Mouse (Mus musculus): Measurements from ENCODE around the gene Gm44790. TPM values are rescaled to one million over a fixed set of nuclear protein-coding genes. Genes with fewer than 3 reads are reported as not detected.

Gm44790 gene
- total and polyA plus RNA-seq, 3 experiments = 0.29 to 0.77 TPM; not detected in 1

DNA sequence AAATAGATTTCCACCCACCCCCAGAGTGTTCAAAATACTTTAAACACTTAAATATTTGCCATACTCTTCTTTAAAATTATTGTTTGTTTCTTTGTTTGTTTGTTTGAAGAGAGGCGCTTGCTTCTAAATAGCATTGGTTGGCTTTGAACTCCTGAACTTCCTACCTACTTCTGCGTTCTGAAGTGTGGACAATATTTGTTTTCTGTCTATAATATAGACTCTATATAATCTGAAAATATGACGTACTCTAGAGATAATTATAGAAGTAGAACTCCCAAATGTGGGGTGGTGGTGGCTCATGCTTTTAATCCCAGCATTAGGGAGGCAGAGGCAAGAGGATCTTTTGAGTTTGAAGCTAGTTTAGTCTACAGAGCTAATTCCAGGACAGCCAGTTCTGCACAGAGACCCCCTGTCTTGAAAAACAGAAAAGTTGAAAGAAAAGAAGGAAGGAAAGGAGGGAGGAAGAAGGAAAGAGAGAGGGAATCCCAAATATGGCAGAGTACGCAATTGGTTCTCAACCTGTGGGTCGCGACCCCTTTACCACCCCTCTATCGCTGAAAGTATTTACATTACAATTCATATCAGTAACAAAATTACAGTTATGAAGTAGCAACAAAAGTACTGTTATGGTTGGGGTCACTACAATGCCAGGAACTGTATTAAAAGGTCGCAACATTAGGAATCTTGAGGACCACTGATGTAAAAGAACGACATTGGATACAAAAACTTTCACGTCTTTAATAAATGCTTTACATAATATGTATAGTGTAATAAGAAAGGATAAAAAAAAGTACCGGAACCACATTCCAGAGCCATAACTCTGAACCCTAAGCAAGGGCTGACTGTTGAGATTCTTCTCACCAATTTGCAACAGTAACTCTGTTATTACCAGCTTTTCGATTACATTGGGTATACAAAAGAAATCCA, 23.5 kb upstream of the Gm44790 start:
- Histone ChIP-seq H3K4me3 (ENCODE audit: control insufficient read depth in 1 of 2, insufficient read depth in 1 of 2, low read depth in 2 of 2, low read length in 2 of 2) (peak overlapping the region; percentile 60 to 69), H3K36me3 (ENCODE audit: control insufficient read depth in 1 of 2, insufficient read depth in 2 of 2, low read length in 2 of 2) (peaks cover 0 to 20% of the 10 kb centered on the region in 2 experiments; a peak in 3 of 4 replicates), H3K79me2 (ENCODE audit: control insufficient read depth, insufficient read depth, low read length, poor library complexity) (peaks cover 25% of the 10 kb centered on the region), H3K9me3 (replicated peaks; ENCODE audit: insufficient read depth, low read length) (no peaks in the 10 kb centered on the region), H3K27ac (ENCODE audit: control insufficient read depth, low read depth, low read length) (peak overlapping the region; percentile 33), H3K27me3 (ENCODE audit: control insufficient read depth in 1 of 2, insufficient read depth in 2 of 2, low read length in 2 of 2) (no peaks in the 10 kb centered on the region), H3K9ac (ENCODE audit: control insufficient read depth, low read depth, low read length, poor library complexity, severe bottlenecking) (peak overlapping the region; percentile 67), H3K4me1 (ENCODE audit: control insufficient read depth in 1 of 2, insufficient read depth in 2 of 2, low read length in 2 of 2) (peaks cover 0 to 10% of the 10 kb centered on the region in 2 experiments; a peak in 3 of 4 replicates)
- peak; percentile 70 for DNase-seq (ENCODE audit: low read depth, low spot score)
- TF ChIP-seq MXI1 (IDR thresholded peaks at IDR 0.05; ENCODE audit: low read depth, low read length) (no peak), TBP (IDR thresholded peaks at IDR 0.05; ENCODE audit: low read depth, low read length) (peak; percentile 62; the same call in 1 of the 2 replicates), CHD1 (IDR thresholded peaks at IDR 0.05; ENCODE audit: low read depth, low read length) (0 out of 2 replicates have a peak, but pooled peaks have one; percentile 20), ETS1 (IDR thresholded peaks at IDR 0.05; ENCODE audit: low read depth, low read length) (no peak), POLR2AphosphoS2 (IDR thresholded peaks at IDR 0.05; ENCODE audit: low read length) (no peak), SMC3 (IDR thresholded peaks at IDR 0.05; ENCODE audit: low read depth, low read length) (no peak), POLR2A (IDR thresholded peaks at IDR 0.05; ENCODE audit: control insufficient read depth in 1 of 2, insufficient read depth in 1 of 2, low read depth in 1 of 2, low read length in 2 of 2, poor library complexity in 1 of 2) (0 out of 4 replicates have a peak, but pooled peaks of 1 of the 2 experiments have one; percentile 36), CHD2 (IDR thresholded peaks at IDR 0.05; ENCODE audit: low read length) (peak; percentile 84; the same call in 1 of the 2 replicates), ZMIZ1 (IDR thresholded peaks at IDR 0.05; ENCODE audit: low read depth, low read length) (peak; percentile 64; the same call in 1 of the 2 replicates)

DNA sequence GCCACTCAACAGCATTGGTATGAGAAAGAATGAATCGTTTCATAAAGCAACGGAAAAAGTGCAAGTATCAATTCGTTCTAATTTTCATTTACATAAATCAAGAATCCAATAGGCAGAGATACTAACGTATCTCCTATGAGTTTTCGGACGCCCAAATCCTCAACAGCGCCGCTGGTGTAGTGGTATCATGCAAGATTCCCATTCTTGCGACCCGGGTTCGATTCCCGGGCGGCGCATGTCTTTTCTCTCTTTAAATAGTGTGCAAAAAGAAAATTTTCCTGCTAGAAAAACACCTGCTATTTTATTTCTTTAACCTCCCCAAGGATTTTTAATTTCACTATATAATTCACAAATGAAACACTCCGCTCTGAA, 22.7 kb upstream of the Gm44790 start:
- peak; percentile 99 for TF ChIP-seq MAFK (IDR thresholded peaks at IDR 0.05; ENCODE audit: borderline replicate concordance, low read depth, low read length)
- no peak for TF ChIP-seq CTCF (IDR thresholded peaks at IDR 0.05 in 2 of 3, conservative IDR thresholded peaks at IDR 0.05 in 1 of 3; ENCODE audit: control insufficient read depth in 1 of 3, insufficient read depth in 1 of 3, low read depth in 2 of 3, low read length in 3 of 3, poor library complexity in 1 of 3, severe bottlenecking in 1 of 3)
- no peak for TF ChIP-seq TAL1 (IDR thresholded peaks at IDR 0.05; ENCODE audit: low read length)
- 0 out of 2 replicates have a peak, but pooled peaks have one; percentile 59 for TF ChIP-seq ELF1 (IDR thresholded peaks at IDR 0.05; ENCODE audit: low read depth, low read length)
- TF ChIP-seq NRF1 (IDR thresholded peaks at IDR 0.05; ENCODE audit: insufficient read depth, low read depth, low read length, poor library complexity, severe bottlenecking) = no peak
- TF ChIP-seq NELFE (IDR thresholded peaks at IDR 0.05; ENCODE audit: low read depth, low read length) = no peak
- TF ChIP-seq JUND (IDR thresholded peaks at IDR 0.05; ENCODE audit: low read depth, low read length) = no peak
- peak; percentile 100 for TF ChIP-seq TBP (IDR thresholded peaks at IDR 0.05; ENCODE audit: low read depth, low read length)
- DNase-seq (ENCODE audit: low read depth, low spot score) = peak; percentile 88
- peak overlapping the region; percentile 9; the same call in 1 of the 2 replicates for H3K27ac ChIP-seq (ENCODE audit: control insufficient read depth, low read depth, low read length)
- H3K4me1 ChIP-seq (ENCODE audit: control insufficient read depth in 1 of 2, insufficient read depth in 2 of 2, low read length in 2 of 2) = peaks cover 0 to 8% of the 10 kb centered on the region in 2 experiments; a peak in 3 of 4 replicates
- no peaks in the 10 kb centered on the region for H3K9me3 ChIP-seq (replicated peaks; ENCODE audit: insufficient read depth, low read length)
- H3K9ac ChIP-seq (ENCODE audit: control insufficient read depth, low read depth, low read length, poor library complexity, severe bottlenecking) = peak overlapping the region; percentile 67
- peak overlapping the region; percentile 60 to 69 for H3K4me3 ChIP-seq (ENCODE audit: control insufficient read depth in 1 of 2, insufficient read depth in 1 of 2, low read depth in 2 of 2, low read length in 2 of 2)
- peaks cover 25% of the 10 kb centered on the region for H3K79me2 ChIP-seq (ENCODE audit: control insufficient read depth, insufficient read depth, low read length, poor library complexity)
- H3K27me3 ChIP-seq (ENCODE audit: control insufficient read depth in 1 of 2, insufficient read depth in 2 of 2, low read length in 2 of 2) = no peaks in the 10 kb centered on the region
- peaks cover 0 to 20% of the 10 kb centered on the region in 2 experiments; a peak in 3 of 4 replicates for H3K36me3 ChIP-seq (ENCODE audit: control insufficient read depth in 1 of 2, insufficient read depth in 2 of 2, low read length in 2 of 2)
